Mouse (Mus musculus): Measurements from ENCODE around the gene Wdpcp. TPM values are rescaled to one million over a fixed set of nuclear protein-coding genes. Genes with fewer than 3 reads are reported as not detected.

Wdpcp gene
- total RNA-seq, 2 experiments from 2014 or later = 10.5 to 11.5 TPM

DNA sequence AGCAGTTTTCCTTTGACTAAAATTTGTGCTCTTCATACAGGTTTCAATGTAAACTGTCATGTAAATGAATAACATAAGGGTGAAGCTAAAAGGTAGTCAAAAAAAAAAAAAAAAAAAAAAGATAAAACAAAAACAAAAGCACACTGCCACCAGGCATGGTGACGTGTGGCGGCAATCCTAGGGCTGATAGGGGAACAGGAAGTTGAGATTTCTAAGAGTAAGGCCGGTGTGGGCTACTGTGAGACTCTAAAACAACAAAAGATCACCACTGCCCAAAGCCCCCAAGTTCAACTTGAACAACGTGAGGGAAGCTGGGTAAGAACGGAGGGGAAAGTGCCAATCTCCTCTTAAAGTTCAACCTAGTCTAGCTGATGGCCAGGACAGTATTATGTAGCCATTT, 3.0 kb upstream of the Wdpcp start:
- no peak for DNase-seq (ENCODE audit: low spot score in 2 of 2)

DNA sequence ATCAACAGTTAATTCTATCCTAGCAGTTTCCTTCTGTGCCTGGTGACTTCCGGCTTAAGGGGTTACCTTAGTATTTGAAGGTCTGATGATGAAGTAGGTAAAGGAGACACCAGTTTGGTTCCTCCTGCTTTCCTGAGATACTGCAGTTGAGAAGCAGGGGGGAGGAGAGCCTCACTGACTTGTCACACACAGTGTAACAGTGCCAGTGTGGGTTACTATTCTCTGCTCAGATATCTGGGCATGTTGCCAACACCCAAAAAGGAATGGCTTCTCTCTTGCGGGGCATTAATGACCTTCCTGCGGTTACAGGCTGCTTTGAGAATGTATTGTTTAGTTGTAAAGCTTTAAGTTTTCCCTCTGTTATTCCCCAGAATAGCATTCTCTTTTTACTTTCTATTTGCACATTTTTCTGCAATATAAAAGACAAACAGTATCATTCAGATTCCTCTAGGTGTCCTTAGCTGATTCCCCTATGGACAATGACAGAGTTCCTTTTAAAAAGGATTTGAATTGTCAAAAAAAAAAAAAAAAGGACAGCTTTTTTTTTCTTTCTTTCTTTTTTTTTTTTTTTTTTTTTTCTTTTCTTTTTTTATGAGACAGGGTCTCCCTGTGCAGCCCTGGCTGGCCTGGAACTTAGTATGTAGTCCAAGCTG, 2.5 kb upstream of the Wdpcp start:
- peak; percentile 30 to 31 for DNase-seq (ENCODE audit: low spot score in 2 of 2)

DNA sequence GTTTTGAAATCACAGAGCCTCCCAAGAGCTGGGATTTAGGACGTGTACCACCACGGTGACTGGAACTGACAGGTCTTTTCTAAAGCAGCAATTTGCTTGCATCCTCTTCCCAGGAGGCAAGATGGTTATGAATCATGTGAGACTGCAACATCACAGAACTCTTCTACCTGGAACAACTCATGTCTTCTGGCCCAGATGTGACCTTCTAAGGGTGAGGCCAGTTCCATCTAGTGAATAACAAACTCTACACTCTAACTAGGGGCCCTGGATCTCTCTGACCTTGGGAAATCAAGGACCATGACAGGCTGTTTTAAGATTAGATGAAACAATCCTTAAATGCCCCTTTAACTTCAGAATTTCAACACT, 1.9 kb upstream of the Wdpcp start:
- DNase-seq (ENCODE audit: low spot score in 2 of 2) = no peak

DNA sequence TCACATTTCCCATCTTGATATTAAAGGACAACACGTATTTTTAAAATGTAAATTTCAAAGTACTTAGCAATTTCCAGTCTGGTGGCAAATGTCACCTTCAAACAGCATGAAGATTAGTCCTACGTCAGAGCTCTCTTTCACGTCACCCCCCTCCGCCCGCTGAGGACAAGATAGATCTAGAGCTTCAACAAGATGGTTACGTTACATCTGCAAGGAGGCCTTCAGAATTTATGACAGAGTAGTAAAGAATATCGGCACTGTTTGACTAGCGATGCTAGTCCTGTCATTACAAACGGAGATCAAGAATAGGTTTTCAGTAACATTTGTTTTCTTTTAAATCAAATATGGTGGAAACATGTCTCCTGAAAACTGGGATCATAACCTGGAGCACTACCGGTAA, 1.1 kb upstream of the Wdpcp start:
- peak; percentile 22 to 33 for DNase-seq (ENCODE audit: low spot score in 2 of 2)

DNA sequence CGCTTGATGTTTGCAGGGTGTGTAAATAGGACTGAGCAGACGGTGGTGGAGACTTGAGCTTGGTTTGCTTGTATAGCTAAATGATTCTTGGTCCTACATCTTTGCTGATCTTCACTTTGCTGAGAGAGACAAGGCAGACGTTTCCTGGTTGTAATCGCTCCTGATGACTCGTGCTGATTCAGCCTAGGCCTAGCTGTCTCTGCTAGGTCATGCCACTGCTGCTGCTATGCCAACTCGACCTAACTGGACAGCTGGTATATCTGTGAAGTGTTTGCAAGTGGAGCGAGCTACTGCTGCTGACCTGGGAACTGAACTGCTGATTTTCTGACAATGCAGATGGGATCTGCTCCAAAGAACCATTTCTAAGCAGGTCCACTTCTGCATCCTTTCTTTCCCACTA, 9.4 kb downstream of the Wdpcp start:
- DNase-seq (ENCODE audit: low spot score in 2 of 2) = no peak

DNA sequence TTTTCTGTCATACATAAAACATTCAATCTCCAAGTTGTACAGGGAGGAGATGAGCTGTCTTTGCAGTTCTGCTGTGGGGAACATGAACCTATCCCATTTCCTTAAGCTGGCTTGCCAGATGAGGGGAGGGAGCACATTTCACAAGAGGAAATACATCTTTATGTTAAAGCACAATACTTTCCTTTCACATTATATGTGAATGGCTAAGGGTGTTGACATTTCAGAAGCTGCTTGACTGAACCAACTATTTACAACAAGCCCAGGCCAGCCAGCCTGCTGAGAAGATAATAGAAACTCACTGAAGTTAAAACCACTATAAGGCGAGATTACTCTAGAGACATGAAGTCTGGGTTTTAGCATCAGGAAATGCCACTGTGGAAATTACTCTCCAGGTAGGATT, 11.3 kb downstream of the Wdpcp start:
- no peak for DNase-seq (ENCODE audit: low spot score in 2 of 2)

DNA sequence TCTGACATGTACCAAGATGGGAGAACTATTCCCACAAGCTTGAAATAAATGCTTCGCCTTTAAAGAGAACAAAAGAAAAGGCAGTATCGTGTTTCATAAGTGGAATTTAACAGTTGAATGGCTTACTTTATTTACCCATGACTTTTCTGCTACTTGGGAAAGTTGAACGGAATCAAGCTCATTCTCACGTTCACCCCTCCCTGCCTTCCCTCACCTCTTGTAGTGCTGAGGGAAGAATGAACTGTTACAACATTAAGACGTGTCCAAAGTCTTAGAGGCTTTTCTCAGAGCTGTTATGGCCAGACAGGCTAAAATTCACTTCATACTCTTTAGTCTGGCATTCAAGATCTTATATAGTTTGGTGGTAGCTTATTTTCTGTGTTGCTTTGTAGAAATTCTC, 30.5 kb downstream of the Wdpcp start:
- no peak for DNase-seq (ENCODE audit: low spot score in 2 of 2)

DNA sequence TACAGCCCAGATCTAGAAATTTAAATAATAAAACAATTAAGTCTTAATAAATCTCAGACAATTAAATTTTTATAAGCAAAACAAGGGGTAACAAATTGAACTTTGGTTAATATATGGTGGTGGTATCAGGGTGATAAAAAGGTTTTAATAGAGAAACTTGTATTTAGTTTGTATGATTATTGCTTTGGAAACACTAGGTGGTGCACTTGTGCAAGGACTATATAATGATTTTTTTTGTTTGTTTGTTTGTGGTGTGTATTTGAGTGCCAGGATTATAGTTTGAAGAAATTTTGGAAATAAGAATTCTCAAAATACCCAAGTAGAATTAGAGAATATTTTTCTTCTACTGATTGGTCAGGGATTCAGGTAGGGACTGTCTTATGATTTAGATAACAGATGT, 43.9 kb downstream of the Wdpcp start:
- DNase-seq (ENCODE audit: low spot score in 2 of 2) = no peak

DNA sequence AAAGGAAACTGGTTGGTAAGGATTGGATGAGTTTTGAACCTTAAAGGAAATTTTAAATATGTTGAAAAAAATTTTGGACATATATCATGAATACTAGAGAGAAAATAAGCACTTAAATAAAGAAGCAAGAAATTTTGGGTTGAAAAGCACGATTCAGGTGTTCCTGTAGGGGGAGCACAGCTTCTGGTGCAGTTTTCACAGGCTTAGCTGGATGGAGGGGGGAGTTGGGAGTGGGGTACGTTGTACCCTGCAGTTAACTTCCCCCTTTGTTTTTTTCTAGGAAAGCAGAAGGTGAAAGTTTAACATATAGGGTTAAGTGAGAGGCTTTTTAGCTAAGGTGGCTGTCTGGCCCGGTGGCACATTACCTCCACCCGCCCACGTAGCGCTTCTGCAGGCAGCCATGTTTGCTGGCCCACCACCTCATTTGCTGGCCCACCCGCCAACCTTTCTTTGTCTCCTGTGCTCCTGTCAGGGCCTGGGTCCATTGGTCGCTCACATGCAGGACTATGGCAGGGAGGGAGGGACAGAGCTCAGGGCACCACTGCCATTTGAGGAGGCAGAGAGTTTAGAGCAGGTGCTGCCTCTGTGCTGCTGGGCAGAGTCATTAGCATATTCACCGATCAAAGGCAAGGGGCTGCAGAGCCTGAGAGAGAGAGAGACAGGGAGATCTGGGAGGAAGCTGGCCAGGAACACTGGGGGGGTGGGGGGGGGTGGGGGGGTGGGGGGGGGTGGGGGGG, 62.3 kb downstream of the Wdpcp start:
- no peak for DNase-seq (ENCODE audit: low spot score in 2 of 2)

DNA sequence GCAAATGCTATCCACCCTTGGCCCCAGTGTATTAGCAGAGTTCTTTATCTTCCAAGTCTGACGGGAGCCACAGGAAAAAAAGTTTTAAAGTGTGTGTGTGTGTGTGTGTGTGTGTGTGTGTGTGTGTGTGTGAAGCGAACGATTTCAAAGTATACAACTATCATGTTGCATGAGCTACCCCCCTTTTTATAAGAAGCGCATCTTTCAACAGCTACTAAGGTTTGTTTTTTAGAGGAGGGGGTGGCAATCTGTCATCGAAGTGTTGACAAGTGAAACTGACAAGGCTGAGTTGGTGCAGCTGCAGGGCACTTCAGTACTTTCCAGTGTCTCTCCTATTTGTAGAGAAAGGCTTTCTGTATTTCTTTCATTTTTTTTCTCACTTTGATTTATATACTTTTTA, 66.3 kb downstream of the Wdpcp start:
- no peak for DNase-seq (ENCODE audit: low spot score in 2 of 2)

DNA sequence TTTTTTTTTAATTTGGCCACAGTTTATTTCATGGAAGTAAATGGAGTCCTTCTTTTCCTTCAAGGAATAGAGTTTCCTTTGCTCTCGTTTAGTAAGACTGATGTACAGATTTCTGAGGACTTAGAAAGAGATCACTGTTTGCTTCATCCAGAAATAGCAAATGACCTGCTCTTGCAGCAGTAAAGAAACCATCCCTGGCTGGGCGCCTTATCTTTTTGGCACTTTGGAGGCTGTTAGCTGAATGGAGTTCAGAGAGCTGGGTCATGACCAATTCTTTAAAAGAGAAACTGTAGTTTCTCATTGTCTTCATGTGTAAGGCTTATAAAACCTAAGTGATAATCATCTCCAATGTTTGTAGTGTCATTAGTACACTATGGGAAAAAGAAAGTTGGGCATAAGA, 67.5 kb downstream of the Wdpcp start:
- no peak for DNase-seq (ENCODE audit: low spot score in 2 of 2)

DNA sequence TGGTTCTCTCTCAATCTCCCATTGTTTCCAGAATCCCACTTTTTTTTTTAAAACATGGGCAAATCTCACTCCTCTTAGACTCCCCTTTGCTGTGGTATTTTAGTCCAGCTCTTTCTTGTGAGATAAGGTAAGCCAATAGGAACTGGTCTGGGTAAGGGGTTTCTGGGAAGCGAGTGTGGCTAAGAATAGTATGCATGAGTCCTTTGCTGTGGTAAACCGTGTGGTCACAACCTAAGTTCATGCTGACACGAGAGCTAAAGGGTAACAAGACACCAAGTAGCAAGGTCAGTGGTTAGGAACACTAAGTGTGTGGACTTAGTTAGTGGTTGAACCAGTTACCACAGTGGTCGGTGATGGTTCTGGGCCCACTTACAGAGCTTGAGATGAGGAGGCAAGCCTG, 72.2 kb downstream of the Wdpcp start:
- no peak for DNase-seq (ENCODE audit: low spot score in 2 of 2)

DNA sequence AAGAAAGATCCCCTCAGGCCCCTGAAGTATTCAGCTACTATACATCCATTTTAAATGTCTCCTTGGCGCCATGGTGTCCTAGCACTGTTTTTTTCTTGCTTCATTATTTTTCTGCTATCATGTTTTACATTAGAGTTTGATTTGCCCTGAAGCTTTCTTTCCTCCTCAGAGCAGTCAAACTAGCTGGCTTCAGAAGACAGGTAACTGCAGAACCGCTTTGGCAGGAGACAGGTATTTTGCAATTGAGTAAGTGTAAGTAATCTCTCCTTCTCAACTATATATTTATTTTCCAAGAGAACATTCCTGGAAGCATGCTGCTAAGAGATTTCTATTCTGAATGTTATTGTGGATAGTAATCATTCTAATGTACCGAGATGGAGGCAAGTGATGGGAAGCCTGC, 74.1 kb downstream of the Wdpcp start:
- DNase-seq (ENCODE audit: low spot score in 2 of 2) = no peak

DNA sequence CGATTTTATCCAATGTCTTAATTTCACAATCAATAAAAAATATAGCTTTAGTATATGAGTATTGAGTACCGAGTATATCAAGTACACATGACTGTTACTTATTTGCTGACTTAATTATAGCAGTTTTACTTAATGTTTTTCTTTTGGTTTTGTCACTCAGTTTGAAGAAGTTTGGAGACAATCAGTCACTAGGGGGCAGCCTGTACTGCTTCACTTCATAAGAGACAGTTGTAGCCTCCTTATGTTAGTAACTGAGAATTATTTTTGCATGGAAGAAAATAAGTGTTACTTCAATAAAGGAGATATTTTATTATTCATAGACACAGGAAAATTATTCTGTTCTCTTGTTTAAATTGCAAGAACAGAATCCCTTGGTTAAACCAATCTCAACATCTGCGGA, 87.0 kb downstream of the Wdpcp start:
- DNase-seq (ENCODE audit: low spot score in 2 of 2) = peak; percentile 32 to 49

DNA sequence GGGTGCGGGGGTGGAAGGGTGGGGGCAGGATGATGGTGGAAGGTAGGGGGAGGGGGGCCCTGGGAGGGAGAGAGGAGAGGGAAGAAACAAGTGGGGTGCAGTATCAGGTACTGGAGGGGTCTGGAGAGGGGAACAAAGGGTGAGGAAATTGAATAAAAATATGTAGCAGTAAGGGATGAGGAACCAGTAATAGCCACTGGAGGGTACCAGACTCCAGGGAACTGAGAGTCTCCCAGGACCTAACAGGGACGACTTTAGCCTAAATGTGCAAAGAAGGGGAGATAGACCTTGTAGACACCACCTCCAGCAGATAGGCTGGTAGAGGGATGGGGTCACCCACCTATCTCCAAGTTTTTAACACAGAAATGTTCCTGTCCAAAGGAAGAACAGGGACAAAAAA, 105.0 kb downstream of the Wdpcp start:
- DNase-seq (ENCODE audit: low spot score in 2 of 2) = no peak

DNA sequence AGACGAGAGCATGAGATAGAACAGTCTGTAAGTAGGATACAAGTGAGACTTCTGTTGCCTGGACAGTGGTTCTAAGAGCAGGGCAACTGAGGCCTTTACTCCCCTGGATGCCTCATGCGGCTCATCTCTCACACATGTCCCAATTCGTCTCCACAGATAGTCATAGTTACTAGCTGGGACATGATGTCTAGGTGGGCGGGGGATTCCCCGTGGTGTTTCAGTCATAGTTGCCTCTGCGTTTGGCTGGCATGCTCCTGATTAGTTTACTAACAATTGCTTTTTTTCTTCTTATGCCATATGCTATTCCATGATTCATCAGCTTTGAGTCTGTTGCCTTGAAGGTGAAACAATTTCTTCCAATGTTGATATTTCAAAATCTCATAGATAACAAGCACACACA, 116.4 kb downstream of the Wdpcp start:
- DNase-seq (ENCODE audit: low spot score in 2 of 2) = peak; percentile 26 to 34

DNA sequence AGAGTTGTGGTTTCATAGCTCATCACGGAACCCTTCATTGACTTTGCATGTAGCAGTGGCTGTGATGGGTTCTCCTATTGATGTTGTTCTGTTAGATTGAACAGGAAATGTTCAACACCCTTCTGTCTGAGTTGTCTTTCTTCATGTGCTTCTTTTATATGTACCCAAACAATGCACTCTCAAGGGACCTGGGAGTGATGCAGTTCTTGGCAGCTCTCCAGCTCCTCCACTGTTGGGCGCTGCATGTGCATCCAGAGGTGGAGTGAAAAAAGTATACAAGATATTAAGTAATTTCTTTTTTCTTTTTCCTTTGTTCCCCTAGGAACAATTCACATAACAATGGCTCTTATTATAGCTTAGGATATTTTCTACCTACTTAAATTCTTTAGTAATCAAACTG, 118.7 kb downstream of the Wdpcp start:
- DNase-seq (ENCODE audit: low spot score in 2 of 2) = no peak

DNA sequence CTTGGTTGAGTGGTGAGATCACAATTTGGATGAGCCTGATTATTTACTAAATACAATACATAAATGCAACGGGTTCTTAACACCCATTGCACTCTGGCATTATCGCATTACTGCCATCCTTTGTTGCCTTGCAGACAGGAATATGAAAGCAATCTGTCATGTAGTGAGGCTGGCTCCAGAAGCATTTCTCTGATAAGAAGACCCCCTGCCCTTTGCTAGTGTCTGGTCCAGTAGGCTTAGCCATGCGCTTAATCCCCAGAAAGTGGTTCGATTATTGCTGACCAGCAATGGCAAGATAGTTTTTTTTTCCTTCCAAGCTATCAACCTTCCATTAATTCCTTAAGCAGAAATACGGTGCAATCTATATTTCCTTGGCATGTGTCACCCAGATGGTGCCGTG, 122.1 kb downstream of the Wdpcp start:
- DNase-seq (ENCODE audit: low spot score in 2 of 2) = no peak

DNA sequence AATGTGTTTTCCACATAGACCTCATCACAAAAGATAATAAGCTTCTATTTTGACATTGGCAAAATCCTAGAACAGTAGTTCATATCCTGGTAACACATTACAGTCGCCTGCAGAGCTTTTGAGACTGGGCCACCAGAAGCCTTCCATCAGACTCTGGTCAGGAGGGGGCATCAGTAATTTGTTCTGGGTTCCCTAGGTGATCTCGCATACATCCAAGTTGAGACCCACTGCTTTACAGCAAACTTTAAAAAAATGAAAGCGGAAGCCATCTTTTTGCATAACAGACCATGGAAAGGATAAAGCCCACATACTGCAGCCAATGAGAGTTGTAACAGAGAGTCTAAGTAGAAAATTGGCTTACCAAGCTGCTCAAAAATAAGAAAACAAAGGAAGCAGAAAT, 125.6 kb downstream of the Wdpcp start:
- no peak for DNase-seq (ENCODE audit: low spot score in 2 of 2)

DNA sequence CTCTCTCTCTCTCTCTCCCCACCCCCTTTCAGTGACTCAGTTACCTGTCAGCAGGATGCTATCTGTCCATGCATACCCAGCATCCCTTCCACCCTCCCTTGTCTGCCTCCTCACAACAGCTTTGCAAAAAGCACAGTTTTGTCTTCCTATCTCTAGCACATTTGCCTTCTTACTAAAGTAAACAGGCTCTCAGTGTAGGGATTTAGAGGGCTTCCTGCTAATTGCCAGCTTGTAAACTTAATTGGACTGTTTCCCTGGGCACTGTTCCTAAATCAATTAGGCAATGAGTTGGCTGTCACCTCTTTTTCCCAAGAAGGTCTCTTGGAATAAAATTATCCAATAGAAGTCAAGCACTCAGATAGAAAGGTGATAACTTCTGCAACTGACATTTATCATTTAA, 141.5 kb downstream of the Wdpcp start:
- peak in 1 of 2 experiments; percentile 17 for DNase-seq (ENCODE audit: low spot score in 2 of 2)

DNA sequence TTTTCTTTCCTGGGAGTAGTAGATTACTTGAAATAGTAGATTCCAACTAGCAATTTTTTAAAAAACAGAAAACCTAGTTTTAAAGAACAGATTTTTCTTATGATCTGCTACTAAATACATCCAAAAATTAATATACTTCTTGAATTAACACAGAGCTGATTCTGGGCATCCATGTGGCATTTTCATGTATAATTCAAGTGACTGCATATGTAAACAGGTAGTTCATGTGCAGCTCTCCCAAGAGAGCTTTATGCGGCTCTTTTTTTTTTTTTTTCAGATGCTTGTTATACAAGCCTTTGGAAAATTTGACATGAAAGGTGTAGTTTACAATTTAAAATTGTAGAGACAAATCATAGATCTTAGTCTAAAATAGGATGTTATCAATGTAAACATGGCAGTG, 142.0 kb downstream of the Wdpcp start:
- no peak for DNase-seq (ENCODE audit: low spot score in 2 of 2)

DNA sequence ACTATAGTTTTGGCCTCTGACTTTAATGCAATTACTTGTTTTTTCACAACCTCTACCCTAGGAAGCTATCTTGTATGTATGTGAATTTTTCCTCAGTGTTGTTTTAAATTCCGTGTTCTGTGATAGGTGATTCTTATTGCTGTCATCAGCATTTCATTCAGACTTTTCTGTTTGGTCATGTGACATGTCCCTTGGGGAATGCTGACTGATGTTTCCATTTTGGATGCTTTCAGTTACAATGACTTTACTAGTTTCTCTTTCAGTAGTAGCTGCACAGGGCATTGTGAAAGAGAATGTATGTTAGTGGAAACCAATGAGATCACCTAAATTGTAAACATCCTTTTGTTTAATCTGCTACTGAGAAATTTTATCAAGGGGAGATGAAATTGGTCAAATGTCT, 154.3 kb downstream of the Wdpcp start:
- no peak for DNase-seq (ENCODE audit: low spot score in 2 of 2)

DNA sequence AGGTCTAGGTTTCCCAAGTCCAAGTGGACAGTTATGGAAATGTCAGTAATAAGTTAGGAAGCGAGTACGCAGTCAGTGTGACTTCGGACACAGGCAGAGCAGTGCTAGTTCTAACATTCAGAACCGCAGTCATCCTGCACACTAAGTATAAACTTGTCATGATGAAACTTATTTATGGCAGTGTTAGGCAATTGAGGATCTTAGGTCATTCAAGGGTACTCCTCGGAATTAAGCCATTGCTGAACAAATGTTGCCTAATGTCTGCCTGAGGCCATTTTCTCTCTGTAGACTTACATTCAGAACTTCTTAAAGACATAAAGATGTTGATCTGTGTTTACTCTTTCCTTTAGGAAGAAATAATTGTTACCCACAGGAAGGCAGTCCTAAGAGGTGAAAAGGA, 157.0 kb downstream of the Wdpcp start:
- no peak for DNase-seq (ENCODE audit: low spot score in 2 of 2)

Data from layer of hippocampus, postnatal 10 days (tissue).